Mouse (Mus musculus) ES-Bruce4 (cell line): Measurements from ENCODE around the gene Ppme1.

Experiments used
- CTCF ChIP-seq: IDR thresholded peaks from one replicate; pipeline ENCODE4 v1.8.1; 2011; ENCODE audit warnings: low read depth, low read length
- EP300 ChIP-seq: IDR thresholded peaks from 2 replicates; pipeline ENCODE4 v1.6.1; 2011; ENCODE audit warnings: low read depth, low read length; ENCODE audit not compliant: insufficient read depth
- POLR2A ChIP-seq: IDR thresholded peaks from one replicate; pipeline ENCODE4 v1.8.1; 2011; ENCODE audit warnings: low read length; ENCODE audit not compliant: insufficient read depth

- TF ChIP-seq POLR2A (no peak), CTCF (no peak), EP300 (no peak)
These were observed 90.5 kb downstream of the Ppme1 start for GRCm38 (mm10) chr7:100281596-100281995.
